Mouse (Mus musculus) spleen, postnatal 36 days (tissue): ENCODE results near the gene Vps37c.
A peak's percentile ranks its signal among the peaks of the same experiment; 100 is the strongest.

Source experiments
- DNase-seq, 2 experiments: peaks; one replicate each; pipeline ENCODE4 v3.0.0; 2022; ENCODE audit warnings: low spot score in 2 of 2, mixed read lengths in 1 of 2

Gene Vps37c

DNA sequence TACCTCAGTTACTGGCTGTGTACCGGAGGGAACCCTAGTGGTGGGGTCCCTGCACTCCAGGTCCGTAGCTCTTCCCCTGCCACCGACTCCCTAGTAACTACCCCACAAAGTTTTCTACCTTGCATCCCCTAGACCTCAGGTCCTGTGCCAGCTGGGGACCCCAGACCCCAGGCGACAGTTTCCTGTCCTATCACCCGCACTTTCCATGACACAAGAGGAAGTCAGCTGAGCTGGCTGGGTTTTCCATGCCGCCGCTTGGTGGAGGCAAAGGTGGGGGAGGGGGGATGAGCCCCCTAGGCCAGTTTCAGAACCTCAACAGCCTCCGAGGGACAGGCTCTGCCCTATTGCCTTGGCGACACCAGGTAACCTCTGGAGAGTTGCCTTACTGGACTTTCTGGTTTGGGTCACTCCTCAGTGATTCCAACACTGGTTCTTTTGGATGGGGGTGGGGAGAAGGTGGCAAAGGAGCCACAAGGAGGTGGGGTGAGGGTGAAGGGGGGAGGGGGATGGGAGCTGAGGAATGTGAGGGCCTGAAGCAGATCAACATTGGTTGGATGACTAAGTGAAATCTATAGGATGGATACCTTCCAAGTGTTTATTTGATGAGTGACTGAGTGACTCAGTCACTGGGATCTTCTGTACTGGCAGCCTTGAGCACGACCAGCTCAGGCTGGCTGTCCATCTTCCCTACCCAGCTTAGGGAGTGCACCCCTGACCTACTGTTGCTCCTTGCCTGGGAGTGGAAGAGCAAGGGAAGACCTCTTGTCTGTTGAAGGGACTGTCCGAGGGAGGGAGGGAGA, 52.3 kb downstream of the Vps37c start:
- DNase-seq: peak; percentile 53 to 62

DNA sequence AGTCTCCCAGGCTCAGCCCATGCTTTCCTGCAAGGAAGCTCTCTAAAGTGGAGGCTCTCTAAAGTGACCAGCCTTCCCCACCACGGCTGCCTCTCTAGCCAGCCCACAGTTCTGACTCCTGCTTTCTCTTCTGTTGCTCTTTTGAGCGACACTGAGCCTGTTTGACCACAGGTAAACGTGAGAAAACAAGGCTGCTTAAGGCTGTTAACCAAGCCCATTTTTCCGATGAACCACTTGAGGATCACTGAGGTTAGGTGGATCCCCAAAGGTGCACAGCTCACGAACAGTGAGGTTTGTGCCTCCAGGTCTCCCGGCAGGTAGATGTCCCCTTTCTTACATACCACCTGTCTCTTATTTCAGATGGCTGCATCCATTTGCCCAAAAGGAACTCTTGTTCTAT, 53.6 kb downstream of the Vps37c start:
- no peak for DNase-seq

DNA sequence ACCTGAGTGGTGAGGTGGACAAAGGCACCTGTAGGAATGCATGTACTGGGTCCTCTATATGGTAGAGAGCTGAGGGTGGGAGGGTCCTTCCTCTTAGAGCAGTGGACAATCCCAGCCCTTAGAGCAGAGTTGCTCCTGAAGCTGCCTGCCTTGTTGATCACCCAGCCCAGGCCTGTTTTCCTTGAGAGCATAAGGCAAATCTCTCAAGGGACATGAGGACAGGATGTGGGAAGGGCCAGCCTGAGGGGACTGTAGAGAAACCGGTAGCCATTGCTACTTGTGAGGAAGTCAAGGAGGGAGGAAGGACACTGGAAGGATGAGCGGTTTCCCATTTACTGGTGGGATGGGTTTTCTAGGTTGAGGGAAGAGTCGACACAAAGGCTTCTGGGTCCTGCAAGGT, 54.0 kb downstream of the Vps37c start:
- DNase-seq: no peak

DNA sequence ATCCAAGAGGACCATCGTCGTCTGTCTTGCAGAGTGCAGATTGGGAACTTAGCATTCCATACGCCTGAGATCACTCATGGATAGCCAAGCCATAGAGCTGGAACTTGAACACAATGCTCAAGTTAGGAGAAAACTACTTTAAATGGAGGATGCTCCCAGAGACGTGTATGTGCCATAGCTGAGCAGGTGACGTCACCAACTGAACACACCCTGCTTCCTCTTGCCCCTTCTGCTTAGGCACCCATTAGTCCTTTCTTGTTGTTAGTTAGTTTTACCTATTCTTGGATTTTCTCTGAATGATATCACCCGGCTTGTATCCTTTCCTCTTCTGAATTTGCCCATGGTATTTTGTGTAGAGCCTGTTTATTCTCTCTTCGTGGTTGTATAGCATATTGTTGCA, 58.6 kb downstream of the Vps37c start:
- DNase-seq: no peak

DNA sequence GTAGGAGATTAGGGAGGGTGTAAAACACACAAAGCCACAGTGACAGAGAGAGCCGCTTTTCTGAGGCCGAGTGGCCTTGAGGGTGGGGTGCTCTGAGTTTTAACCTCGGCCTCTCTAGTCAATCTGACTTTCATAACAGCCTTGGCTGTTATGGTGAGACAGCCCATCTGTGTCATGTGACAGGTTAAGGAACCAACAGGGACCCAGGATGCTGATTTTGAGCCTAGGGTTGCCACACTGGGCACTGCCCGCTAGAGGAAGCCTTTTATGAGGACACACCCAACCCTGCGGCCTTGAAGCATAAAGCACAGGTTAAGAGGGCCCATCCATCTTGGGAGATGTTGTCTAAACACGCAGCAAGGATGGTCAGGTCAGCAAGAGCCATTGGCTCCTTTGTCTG, 59.2 kb downstream of the Vps37c start:
- peak; percentile 50 to 55 for DNase-seq

DNA sequence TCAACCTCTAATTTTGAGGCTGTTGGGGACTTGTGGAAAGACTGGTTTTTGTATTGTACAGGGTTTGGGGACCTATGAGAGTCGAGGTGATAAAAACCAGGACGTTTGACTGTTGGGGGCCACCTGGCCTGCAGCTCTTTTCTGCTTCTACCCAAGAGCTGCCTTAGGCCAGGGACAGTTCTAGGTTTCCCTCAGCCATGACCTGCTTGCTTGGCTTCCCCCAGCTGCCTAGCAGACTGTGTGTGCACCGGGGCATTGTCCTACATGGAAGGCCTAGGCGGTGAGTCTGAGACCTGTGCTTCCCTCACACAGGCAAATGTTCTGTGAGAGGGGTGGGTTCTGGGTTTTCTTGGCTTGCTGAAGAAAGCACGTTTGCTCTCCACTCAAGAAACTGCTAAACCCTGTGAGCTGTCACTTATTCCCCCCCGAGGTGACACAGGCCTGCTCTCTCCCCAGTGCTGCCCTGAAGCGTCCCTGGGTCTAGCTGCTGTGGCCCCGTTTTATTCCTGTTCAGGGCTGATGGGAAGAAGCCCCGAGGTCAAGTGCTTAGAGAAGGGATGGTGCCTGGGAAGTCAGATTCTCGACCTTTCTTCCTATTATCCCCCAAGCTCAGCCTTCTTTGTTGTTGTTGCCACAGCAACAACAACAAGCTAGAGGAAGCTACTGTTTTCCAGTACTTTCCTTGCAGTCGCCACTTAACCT, 60.0 kb downstream of the Vps37c start:
- DNase-seq: no peak

DNA sequence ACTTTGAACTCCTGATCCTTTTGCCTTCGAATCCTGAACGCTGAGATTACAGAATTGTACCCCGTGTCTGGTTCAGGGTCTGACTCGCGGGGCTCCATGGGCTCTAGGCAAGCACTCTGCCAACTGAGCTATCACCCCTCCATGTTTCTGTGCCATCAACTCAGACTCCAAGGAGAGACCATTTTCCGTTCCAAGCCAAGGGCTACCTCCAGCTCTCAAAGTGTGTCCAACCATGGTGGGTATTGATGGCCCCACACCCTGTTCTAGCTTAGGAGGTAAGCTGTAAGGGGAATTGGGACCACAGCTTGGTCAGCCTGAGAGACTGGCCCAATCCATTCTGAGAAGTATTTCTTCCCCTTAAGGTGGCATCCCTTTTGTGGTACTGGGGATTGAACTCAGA, 60.8 kb downstream of the Vps37c start:
- DNase-seq: no peak

DNA sequence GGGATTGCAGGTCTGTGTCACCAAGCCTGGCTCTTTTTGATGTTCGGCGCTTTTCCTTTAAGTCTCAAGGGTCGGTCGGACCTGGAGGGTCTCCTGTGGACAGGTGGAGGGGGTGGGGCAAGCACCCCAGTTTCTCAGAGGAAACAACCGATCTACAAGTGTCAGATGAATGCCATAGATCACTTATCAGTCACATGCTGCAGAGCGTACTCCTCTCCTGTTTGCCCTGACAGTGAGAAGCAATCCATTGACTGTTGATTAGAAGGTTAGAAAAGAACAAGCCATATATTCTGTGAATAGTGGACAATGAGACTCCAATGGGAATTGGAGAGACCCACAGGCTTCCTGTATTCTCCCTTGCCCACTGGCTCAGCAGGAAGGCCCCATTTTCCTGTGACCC, 61.6 kb downstream of the Vps37c start:
- no peak for DNase-seq

DNA sequence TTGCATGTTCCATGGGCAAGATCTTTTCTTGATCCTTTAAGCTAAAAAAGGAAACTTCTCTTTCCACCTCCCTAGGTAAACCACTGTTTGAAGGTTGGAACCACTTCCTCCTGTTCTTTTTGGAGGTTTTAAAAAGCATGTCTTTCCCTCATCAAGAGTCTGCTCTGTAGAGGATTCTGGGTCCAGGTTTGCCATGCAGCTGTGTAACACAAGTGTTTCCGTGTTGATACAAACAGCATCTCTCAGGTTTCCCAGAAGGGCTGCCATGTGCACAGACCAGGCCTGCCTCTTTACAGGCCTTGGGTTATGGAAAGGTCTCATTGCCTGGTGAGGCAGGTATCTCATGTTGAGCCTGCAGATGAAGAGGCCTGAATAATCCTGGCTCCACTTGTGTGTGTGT, 63.1 kb downstream of the Vps37c start:
- no peak for DNase-seq

DNA sequence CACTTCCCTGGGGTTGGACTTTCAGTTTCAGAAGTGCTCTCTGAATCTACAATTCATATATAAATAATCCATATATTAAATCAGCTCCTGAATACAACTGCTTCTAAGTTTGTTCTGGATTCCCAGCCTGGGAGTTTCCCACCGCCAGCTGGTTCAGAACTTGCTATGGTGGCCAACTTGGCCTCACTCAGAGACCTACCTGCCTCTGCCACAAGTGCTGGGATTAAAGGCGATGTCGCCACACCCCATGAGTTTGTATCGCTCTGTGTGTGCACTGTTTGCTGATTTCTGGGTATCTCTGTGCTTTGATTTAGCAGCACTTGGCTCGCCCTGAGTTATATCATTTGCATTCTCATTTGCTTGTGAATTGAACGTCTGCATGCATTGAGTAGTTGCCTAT, 63.6 kb downstream of the Vps37c start:
- no peak for DNase-seq

DNA sequence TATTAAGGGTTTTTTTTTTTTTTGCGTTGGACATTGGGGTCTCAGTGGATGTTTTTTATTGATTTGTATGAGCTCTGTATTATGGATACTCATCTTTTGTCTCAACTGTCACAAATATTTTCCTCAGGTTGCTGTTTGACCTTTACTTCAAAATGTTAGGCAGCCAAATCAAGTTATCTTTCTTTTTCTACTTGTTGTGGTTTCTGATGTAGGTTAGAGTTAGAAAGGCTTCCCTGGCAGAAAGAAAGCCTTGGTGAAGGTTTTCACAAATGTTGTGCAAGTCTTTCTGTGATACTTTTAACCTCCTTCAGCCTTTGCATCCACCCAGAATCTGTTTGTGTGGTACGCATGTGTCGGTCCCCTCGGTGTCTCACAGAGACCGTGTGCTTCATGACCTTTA, 64.1 kb downstream of the Vps37c start:
- DNase-seq: no peak

DNA sequence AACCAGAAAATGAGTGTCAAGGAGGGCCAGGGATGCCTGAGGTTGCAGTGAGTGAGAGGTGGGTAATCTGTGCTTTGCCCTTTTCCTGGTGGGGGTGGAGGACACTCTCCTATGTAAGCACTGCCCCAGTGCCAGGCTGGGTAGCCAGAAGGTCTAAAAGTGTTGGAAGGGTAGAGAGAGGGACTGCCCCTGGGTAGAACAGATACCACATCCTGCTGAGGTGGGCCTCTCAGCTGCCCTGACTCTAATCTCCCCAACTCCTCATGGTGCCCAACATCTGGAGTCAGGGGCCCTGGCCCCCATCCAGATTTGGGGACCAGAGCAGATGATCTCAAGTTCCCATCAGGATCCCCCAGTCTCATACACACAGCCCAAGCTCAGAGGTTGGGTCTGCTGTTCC, 68.6 kb downstream of the Vps37c start:
- no peak for DNase-seq

DNA sequence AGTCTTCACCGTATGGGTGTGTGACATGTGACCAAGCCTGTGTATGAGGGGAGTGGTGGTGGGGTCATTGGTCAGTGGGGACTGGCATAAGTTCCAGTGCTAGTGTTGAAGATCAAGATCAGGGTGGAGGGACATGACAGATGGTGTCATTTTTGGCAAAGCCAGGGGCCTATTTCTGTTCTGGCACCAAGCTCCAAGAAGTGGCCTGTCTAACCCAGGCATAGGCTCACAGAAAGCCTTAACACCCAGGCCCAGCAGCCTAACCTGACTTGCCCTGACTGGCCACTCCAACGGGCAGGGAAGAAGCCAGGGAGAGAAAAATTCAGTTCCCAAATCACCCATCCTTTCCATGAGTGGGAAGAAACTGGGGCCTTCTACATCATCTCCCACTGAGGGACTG, 69.0 kb downstream of the Vps37c start:
- no peak for DNase-seq

DNA sequence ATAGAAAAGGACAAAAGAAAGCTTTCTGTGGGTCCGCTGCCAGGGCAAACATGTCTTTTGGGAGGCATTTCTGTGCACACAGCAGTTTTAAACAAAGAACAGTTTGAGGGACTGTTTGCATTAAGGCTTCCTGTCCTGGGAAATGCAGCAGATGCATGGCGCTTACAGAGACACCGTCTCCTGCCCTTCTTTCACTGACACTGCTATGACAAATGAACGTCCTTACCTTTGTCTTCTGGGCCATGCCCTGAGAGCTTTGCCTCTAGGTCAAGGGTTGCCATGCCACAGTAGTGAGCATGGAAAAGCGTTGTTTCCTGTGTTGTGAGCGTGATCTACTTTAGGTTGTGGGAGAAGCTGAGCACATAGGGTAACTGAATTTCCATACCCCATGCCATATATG, 70.2 kb downstream of the Vps37c start:
- no peak for DNase-seq

DNA sequence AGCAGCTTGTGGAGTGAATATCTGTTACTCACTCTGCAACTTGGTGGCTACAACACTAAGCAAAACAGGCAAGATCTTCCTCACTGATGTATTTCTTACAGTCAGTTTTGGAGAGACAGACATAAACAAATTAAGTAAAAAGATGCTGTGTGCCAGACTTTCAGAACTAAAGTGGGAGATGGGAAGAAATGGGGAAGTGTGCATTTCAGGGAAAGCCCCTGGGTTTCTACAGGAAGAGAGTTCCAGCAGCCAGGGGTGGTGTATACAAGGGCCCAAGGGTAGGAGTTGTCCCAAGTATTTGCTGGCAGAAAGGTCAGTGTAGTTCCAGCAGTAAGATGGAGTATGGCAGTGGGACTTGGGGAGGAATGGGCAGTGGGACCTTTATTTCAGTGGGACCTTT, 71.0 kb downstream of the Vps37c start:
- DNase-seq: no peak

DNA sequence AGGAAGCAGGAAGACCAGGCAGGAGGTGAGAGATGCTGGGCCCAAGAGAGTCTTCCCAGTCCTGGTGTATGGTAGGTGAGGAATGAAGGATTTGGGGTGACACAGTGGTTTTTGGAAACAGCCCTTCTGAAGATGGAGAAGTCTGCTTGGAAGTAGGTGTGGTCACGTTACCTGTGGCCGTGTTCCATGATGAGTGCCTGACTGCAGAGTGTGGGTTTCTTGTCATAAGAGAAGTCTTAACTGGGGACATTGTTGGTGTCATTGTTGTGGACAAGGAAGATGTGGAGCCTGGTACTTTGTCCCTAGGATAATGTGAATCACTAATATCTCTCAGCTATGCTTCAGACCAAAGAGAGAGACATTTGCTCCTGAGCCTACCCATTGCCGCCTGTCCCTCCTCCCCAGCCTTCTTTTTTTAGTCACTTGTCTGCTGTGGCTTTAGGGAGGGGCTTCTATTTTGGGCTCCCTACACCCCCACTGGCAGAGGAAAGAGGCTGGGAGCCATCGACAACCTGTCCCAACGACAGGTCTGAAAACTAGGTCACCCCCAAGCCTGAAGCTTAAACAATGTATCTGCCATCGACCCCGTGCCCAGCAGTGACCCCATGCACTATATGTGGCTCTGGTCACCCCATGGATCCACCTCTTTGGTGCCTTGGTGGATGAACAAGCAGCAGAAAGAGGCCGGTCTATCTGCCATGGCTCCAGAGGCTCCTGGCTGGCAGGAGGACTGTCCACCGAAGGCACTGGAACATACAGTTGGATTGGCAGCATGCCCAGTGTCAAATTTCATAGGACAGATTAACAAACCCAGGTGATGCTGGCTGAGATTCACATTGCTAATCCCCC, 71.7 kb downstream of the Vps37c start:
- DNase-seq: no peak

DNA sequence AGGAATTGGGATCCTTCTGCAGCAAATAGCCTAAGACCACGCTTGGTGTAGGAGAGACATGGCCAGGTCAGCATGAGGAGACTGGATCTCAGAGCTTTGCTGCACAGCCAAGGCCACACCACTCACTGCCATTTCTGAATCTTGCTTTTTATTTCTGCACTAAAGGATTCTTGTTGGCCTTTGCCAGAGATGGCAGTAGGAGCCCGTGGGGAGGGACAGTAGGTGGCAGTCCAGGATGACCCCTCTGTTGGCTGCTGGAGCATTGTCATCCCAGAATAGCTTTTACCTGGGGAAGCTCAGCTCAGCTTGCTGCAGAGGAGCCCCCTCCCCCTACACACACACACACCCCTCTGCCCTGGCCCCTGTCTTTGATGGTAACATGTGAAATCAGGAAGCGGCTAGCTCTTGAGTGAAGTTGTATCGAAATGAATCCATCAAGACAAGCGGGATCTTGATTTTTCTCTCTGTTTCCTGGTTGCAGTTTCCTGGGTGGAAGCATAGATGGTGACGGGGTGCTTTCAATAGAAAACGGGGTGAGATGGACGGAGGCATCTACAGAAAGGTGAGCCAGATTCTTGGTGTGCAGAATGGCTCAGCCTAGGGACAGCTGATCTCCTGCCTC, 73.4 kb downstream of the Vps37c start:
- DNase-seq: no peak

DNA sequence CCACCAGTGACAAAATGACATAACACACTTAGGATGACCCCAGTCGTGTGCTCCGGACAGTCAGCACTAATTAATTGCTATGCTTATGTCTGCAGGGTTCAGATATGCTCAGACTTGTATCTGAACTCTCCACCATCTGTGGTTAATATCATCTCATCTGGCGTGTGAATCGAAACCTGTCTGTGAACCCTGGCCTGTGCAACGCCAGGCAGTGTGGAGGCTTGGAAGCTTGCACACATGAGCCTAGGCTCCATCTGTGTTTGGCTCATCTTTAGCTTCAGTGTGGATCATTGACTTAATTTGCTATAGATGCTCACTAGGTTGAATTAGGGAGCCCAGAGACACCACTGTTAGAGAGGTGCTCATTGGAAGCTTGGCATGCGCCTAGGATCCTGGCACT, 73.9 kb downstream of the Vps37c start:
- no peak for DNase-seq

DNA sequence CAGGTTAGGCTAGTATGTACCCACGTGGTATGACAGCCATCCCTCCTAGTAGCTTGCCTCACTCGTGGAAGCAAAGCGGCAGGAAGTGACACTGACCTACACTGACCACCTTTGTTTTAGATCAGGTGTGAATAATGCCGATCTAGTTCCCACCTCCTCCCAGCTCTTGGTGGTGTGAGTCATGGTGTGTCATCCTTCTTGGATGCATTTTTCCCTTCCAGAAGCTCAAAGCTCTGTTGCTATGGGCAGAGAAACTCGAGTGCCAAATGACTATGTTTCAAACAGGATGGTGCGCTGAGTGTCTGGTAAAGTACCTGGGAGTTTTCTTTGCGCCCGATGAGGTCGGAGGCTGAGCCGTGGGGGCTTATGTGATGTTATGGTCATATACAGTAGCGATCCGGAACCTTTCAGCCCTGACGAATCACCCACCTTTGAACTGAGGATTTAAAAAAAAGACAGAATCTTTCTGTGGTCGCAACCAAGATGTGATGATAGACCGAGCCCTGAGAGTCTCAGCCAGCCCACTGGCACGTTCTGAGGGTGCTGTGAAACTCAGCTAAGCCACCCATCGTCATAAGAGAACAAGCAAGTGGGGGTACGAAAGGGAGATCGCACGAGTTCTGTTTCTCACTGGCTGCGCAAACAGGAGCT, 75.0 kb downstream of the Vps37c start:
- no peak for DNase-seq
